In genomic region chr2:70953616-70954015, GRCm38 (mm10) we compare ENCODE assay signal across 24 mouse cellular contexts.
DNase-seq lines count a peak whose midpoint lies in the region; ATAC-seq and TF ChIP-seq lines count a peak whose summit lies in the region.
"Had no signal": no experiment of that assay in that cellular context is flagged by ENCODE, and none has a peak within 500 bp of the region (broad histone marks: within the 10 kb centered on the region; RNA-seq: fewer than 3 reads in every experiment).

No protein-coding gene starts in this region.

- no peak for DNase-seq in stomach, postnatal 0 days (ENCODE audit: low spot score)
- peak; percentile 72 for DNase-seq in liver
- no peak for DNase-seq in lung, adult 2 months
- no peak for DNase-seq in layer of hippocampus, adult 8-10 months (ENCODE audit: low spot score in 2 of 2)
- DNase-seq in gastrocnemius, postnatal 14 days: no peak
- DNase-seq: adrenal gland, postnatal 14 days; cerebellum, adult 8-10 months; gastrocnemius, postnatal 25 days; heart, adult 18-20 months; heart, postnatal 14 days; kidney, adult 9 months; kidney, postnatal 14 days; layer of hippocampus, postnatal 36 days had no signal

- TF ChIP-seq CTCF in stomach, postnatal 0 days (IDR thresholded peaks at IDR 0.05; ENCODE audit: low read depth): no peak
- no peak for TF ChIP-seq CTCF in lung, adult 2 months (IDR thresholded peaks at IDR 0.05; ENCODE audit: insufficient read depth, low read length)

- no peaks in the 10 kb centered on the region for H3K4me1 ChIP-seq in stomach, embryonic 14.5 days (ENCODE audit: control insufficient read depth, insufficient read depth, low read length)
- H3K4me1 ChIP-seq in stomach, postnatal 0 days (replicated peaks; ENCODE audit: control insufficient read depth, insufficient read depth): no peaks in the 10 kb centered on the region
- peaks cover 11% of the 10 kb centered on the region for H3K4me1 ChIP-seq in liver, embryonic 16.5 days (ENCODE audit: control insufficient read depth, low read depth, low read length)
- H3K4me1 ChIP-seq in lung, adult 2 months (ENCODE audit: control insufficient read depth, insufficient read depth, low read length): no peaks in the 10 kb centered on the region
- H3K4me1 ChIP-seq: embryonic facial prominence, embryonic 15.5 days; heart, embryonic 13.5 days; hindbrain, embryonic 12.5 days; limb, embryonic 13.5 days; midbrain, embryonic 12.5 days had no signal

- ATAC-seq in stomach, embryonic 14.5 days (ENCODE audit: insufficient number of reproducible peaks, insufficient read depth, low FRiP score, low read depth): peak; percentile 49; the same call in 1 of the 2 replicates
- ATAC-seq in stomach, postnatal 0 days (ENCODE audit: low FRiP score, low TSS enrichment): no peak
- peak; percentile 84 for ATAC-seq in liver, embryonic 16.5 days (ENCODE audit: low read depth)
- ATAC-seq: activated CD4-positive, CD25-positive, alpha-beta regulatory T cell, adult 4 months; forebrain, embryonic 16.5 days had no signal

- H3K27me3 ChIP-seq in stomach, embryonic 14.5 days (ENCODE audit: control insufficient read depth, insufficient read depth, low read length): no peaks in the 10 kb centered on the region
- no peaks in the 10 kb centered on the region for H3K27me3 ChIP-seq in stomach, postnatal 0 days (ENCODE audit: control insufficient read depth, insufficient read depth, low read length)
- no peaks in the 10 kb centered on the region for H3K27me3 ChIP-seq in liver, embryonic 16.5 days (ENCODE audit: control insufficient read depth, insufficient read depth, low read depth, low read length)
- H3K27me3 ChIP-seq: embryonic facial prominence, embryonic 15.5 days; heart, embryonic 13.5 days; hindbrain, embryonic 12.5 days; limb, embryonic 13.5 days; midbrain, embryonic 12.5 days had no signal

- no peak overlapping the region for H3K4me3 ChIP-seq in stomach, embryonic 14.5 days (ENCODE audit: low read depth, low read length)
- H3K4me3 ChIP-seq in stomach, postnatal 0 days (ENCODE audit: low read depth, low read length): no peak overlapping the region
- H3K4me3 ChIP-seq in liver, embryonic 16.5 days (ENCODE audit: low read depth, low read length): no peak overlapping the region
- H3K4me3 ChIP-seq in lung, adult 2 months (replicated peaks; ENCODE audit: extremely low read depth, low read depth, low read length): no peak overlapping the region
- H3K4me3 ChIP-seq: embryonic facial prominence, embryonic 15.5 days; forebrain, embryonic 10.5 days; heart, embryonic 13.5 days; hindbrain, embryonic 12.5 days; layer of hippocampus, adult 2 months; limb, embryonic 13.5 days; midbrain, embryonic 12.5 days had no signal

- WGBS in stomach, embryonic 14.5 days: 43% methylated on average over 2 of the region's 2 CpGs
- WGBS in stomach, postnatal 0 days: 38% methylated on average over 2 of the region's 2 CpGs
- WGBS in liver, embryonic 16.5 days (ENCODE audit: insufficient replicate concordance): 18% methylated on average over 2 of the region's 2 CpGs
- 53% methylated on average over 2 of the region's 2 CpGs for WGBS in lung, adult 2 months

- no peaks in the 10 kb centered on the region for H3K36me3 ChIP-seq in stomach, embryonic 14.5 days (ENCODE audit: control insufficient read depth, insufficient read depth, low read length)
- no peaks in the 10 kb centered on the region for H3K36me3 ChIP-seq in stomach, postnatal 0 days (ENCODE audit: control insufficient read depth, insufficient read depth, low read length)
- no peaks in the 10 kb centered on the region for H3K36me3 ChIP-seq in liver, embryonic 16.5 days (ENCODE audit: control insufficient read depth, insufficient read depth)
- H3K36me3 ChIP-seq: embryonic facial prominence, embryonic 15.5 days; forebrain, embryonic 10.5 days; heart, embryonic 13.5 days; hindbrain, embryonic 12.5 days; limb, embryonic 13.5 days; midbrain, embryonic 12.5 days had no signal

- TF ChIP-seq POLR2A in lung, adult 2 months (IDR thresholded peaks at IDR 0.05; ENCODE audit: borderline replicate concordance, extremely low read depth, low read depth, low read length): no peak

- no peak for TF ChIP-seq EP300 in stomach, postnatal 0 days (optimal IDR thresholded peaks at IDR 0.05)

- no peak overlapping the region for H3K9ac ChIP-seq in stomach, embryonic 14.5 days (replicated peaks; ENCODE audit: low read depth, low read length)
- no peak overlapping the region for H3K9ac ChIP-seq in stomach, postnatal 0 days (ENCODE audit: low read length)
- no peak overlapping the region for H3K9ac ChIP-seq in liver, embryonic 16.5 days (ENCODE audit: low read depth, low read length)
- H3K9ac ChIP-seq: embryonic facial prominence, embryonic 15.5 days; heart, embryonic 13.5 days; hindbrain, embryonic 12.5 days; limb, embryonic 13.5 days; midbrain, embryonic 12.5 days had no signal

- no peak overlapping the region for H3K27ac ChIP-seq in stomach, embryonic 14.5 days (ENCODE audit: low read length)
- no peak overlapping the region for H3K27ac ChIP-seq in stomach, postnatal 0 days (replicated peaks)
- H3K27ac ChIP-seq in liver, embryonic 16.5 days (ENCODE audit: low read length): no peak overlapping the region
- H3K27ac ChIP-seq: embryonic facial prominence, embryonic 15.5 days; forebrain, embryonic 10.5 days; heart, embryonic 13.5 days; hindbrain, embryonic 12.5 days; layer of hippocampus, adult 2 months; limb, embryonic 13.5 days; midbrain, embryonic 12.5 days had no signal

- no peaks in the 10 kb centered on the region for H3K9me3 ChIP-seq in stomach, embryonic 14.5 days (ENCODE audit: control insufficient read depth, low read depth, low read length)
- H3K9me3 ChIP-seq in stomach, postnatal 0 days (ENCODE audit: control insufficient read depth, low read length): no peaks in the 10 kb centered on the region
- H3K9me3 ChIP-seq in liver, embryonic 16.5 days (replicated peaks; ENCODE audit: control insufficient read depth, low read length): no peaks in the 10 kb centered on the region
- H3K9me3 ChIP-seq: embryonic facial prominence, embryonic 15.5 days; forebrain, embryonic 10.5 days; heart, embryonic 13.5 days; hindbrain, embryonic 12.5 days; limb, embryonic 13.5 days; midbrain, embryonic 12.5 days had no signal

- H3K4me2 ChIP-seq in stomach, embryonic 14.5 days (replicated peaks; ENCODE audit: low read depth, low read length): no peak overlapping the region
- no peak overlapping the region for H3K4me2 ChIP-seq in stomach, postnatal 0 days (replicated peaks; ENCODE audit: low read depth)
- H3K4me2 ChIP-seq in liver, embryonic 16.5 days (ENCODE audit: low read depth, low read length): no peak overlapping the region
- H3K4me2 ChIP-seq: embryonic facial prominence, embryonic 15.5 days; heart, embryonic 13.5 days; hindbrain, embryonic 12.5 days; limb, embryonic 13.5 days; midbrain, embryonic 12.5 days had no signal

- intact Hi-C loops in gastrocnemius, postnatal 14 days (cut with DNase I; ENCODE audit: low total_unique reads): no loop called here
